Mouse (Mus musculus) midbrain, embryonic 13.5 days (tissue): Measurements from ENCODE around the gene Col8a2. TPM values are rescaled to one million over a fixed set of nuclear protein-coding genes. Genes with fewer than 3 reads are reported as not detected.

Source experiments
- ATAC-seq: fragments of 200-750 bp; cut with Nextera tagmentation; 2 replicates; pipeline ENCODE4 v1.8.0; 2017; ENCODE audit warnings: mild to moderate bottlenecking, moderate TSS enrichment, moderate library complexity
- H3K27ac ChIP-seq: fragments of 300-500 bp; sonication (generic); 2 replicates; pipeline ENCODE4 v1.5.1; 2015; ENCODE audit warnings: inconsistent platforms, mild to moderate bottlenecking, moderate library complexity
- H3K27me3 ChIP-seq: fragments of 300-500 bp; sonication (generic); 2 replicates; pipeline ENCODE4 v1.6.1; 2015; ENCODE audit warnings: mild to moderate bottlenecking, inconsistent platforms
- H3K36me3 ChIP-seq: fragments of 300-500 bp; sonication (generic); 2 replicates; pipeline ENCODE4 v1.6.1; 2015; ENCODE audit warnings: mild to moderate bottlenecking, inconsistent platforms
- H3K4me1 ChIP-seq: fragments of 300-500 bp; sonication (generic); replicated peaks from 2 replicates; pipeline ENCODE4 v1.6.1; 2015; ENCODE audit warnings: inconsistent platforms
- H3K4me2 ChIP-seq: fragments of 300-500 bp; sonication (generic); replicated peaks from 2 replicates; pipeline ENCODE4 v1.6.1; 2015; ENCODE audit warnings: moderate library complexity, mild to moderate bottlenecking, inconsistent platforms
- H3K4me3 ChIP-seq: fragments of 300-500 bp; sonication (generic); replicated peaks from 2 replicates; pipeline ENCODE4 v1.5.1; 2015; ENCODE audit warnings: mild to moderate bottlenecking, inconsistent platforms
- H3K9ac ChIP-seq: fragments of 300-500 bp; sonication (generic); replicated peaks from 2 replicates; pipeline ENCODE4 v1.6.1; 2015; ENCODE audit warnings: mild to moderate bottlenecking, inconsistent platforms
- H3K9me3 ChIP-seq: fragments of 300-500 bp; sonication (generic); 2 replicates; pipeline ENCODE4 v1.6.1; 2016; ENCODE audit warnings: mild to moderate bottlenecking, inconsistent platforms
- WGBS: fragments of 180-500 bp; shearing (Covaris S2); methylation state at CpG from one replicate; pipeline ENCODE4 v1.1.7; 2015; 5-methylcytosine and 5-hydroxymethylcytosine counted together
- polyA plus RNA-seq: library from polyadenylated mRNA; unstranded; fragments of >200 nt; fragmentation: Nextera tagmentation; extraction: Ambion mirVana; gene quantifications from 2 replicates; pipeline ENCODE4 v1.2.1, GENCODE M21; 2015

Col8a2 gene
- polyA plus RNA-seq, 1 experiment from 2014 or later: 1.5 TPM

- Histone ChIP-seq H3K9me3 (no peaks in the 10 kb centered on the region), H3K36me3 (no peaks in the 10 kb centered on the region), H3K27ac (no peak within 1 kb of the TSS), H3K4me1 (peaks cover 56% of the 10 kb centered on the region), H3K4me2 (peak within 1 kb of the TSS; percentile 88), H3K4me3 (peak within 1 kb of the TSS; percentile 87), H3K27me3 (no peaks in the 10 kb centered on the region), H3K9ac (peak within 1 kb of the TSS; percentile 92)
- peak; percentile 97 for ATAC-seq
- WGBS: under 1% methylated on average over 46 of the region's 46 CpGs
Measured at GRCm38 (mm10) chr4:126262119-126262807, 24.3 kb upstream of the Col8a2 start, which contains the start of gene Trappc3. Trappc3 (plus strand) TSS chr4:126262325.

- no peak for ATAC-seq
- no peak overlapping the region for H3K27ac ChIP-seq
- no peaks in the 10 kb centered on the region for H3K9me3 ChIP-seq
- peaks cover 11% of the 10 kb centered on the region for H3K4me1 ChIP-seq
- H3K9ac ChIP-seq: no peak overlapping the region
- H3K4me3 ChIP-seq: no peak overlapping the region
- no peak overlapping the region for H3K4me2 ChIP-seq
- peaks cover 23% of the 10 kb centered on the region for H3K36me3 ChIP-seq
- 84% methylated on average over 3 of the region's 3 CpGs for WGBS
- H3K27me3 ChIP-seq: no peaks in the 10 kb centered on the region
Measured at GRCm38 (mm10) chr4:126269292-126269691, 17.3 kb upstream of the Col8a2 start.

- Histone ChIP-seq H3K9me3 (no peaks in the 10 kb centered on the region), H3K4me3 (no peak overlapping the region), H3K4me2 (no peak overlapping the region), H3K27me3 (no peaks in the 10 kb centered on the region), H3K9ac (no peak overlapping the region), H3K36me3 (peaks cover 36% of the 10 kb centered on the region), H3K27ac (no peak overlapping the region), H3K4me1 (peaks cover 8% of the 10 kb centered on the region; the same call in 1 of the 2 replicates)
- no peak for ATAC-seq
- WGBS: 79% methylated on average over 13 of the region's 13 CpGs
Measured at GRCm38 (mm10) chr4:126273753-126274152, 12.8 kb upstream of the Col8a2 start.

- Histone ChIP-seq H3K4me1 (peaks cover 8% of the 10 kb centered on the region; the same call in 1 of the 2 replicates), H3K4me3 (no peak overlapping the region)
- no peak for ATAC-seq
Measured at GRCm38 (mm10) chr4:126275081-126275480, 11.5 kb upstream of the Col8a2 start.

GRCm38 (mm10) chr4:126275681-126276131 is 10.9 kb upstream of the Col8a2 start:
- WGBS: 92% methylated on average over 13 of the region's 13 CpGs
- no peak overlapping the region for H3K4me3 ChIP-seq
- H3K27me3 ChIP-seq: no peaks in the 10 kb centered on the region
- no peak overlapping the region for H3K9ac ChIP-seq
- H3K36me3 ChIP-seq: peaks cover 36% of the 10 kb centered on the region
- H3K4me1 ChIP-seq: peaks cover 8% of the 10 kb centered on the region; the same call in 1 of the 2 replicates
- H3K4me2 ChIP-seq: no peak overlapping the region
- no peaks in the 10 kb centered on the region for H3K9me3 ChIP-seq
- ATAC-seq: no peak
- no peak overlapping the region for H3K27ac ChIP-seq

More at GRCm38 (mm10) chr4:126275081-126275480, 11.5 kb upstream of the Col8a2 start:
- WGBS: 96% methylated on average over 4 of the region's 4 CpGs
- Histone ChIP-seq H3K27me3 (no peaks in the 10 kb centered on the region), H3K9me3 (no peaks in the 10 kb centered on the region), H3K27ac (no peak overlapping the region), H3K9ac (no peak overlapping the region), H3K4me2 (no peak overlapping the region), H3K36me3 (peaks cover 36% of the 10 kb centered on the region)

GRCm38 (mm10) chr4:126277906-126278564 is 8.6 kb upstream of the Col8a2 start:
- H3K9me3 ChIP-seq: no peaks in the 10 kb centered on the region
- 0 out of 2 replicates have a peak overlapping the region, but pooled peaks have one; percentile 17 for H3K4me2 ChIP-seq
- H3K27me3 ChIP-seq: no peaks in the 10 kb centered on the region
- no peak overlapping the region for H3K4me3 ChIP-seq
- H3K27ac ChIP-seq: no peak overlapping the region
- 7% methylated on average over 13 of the region's 13 CpGs for WGBS
- peaks cover 25% of the 10 kb centered on the region for H3K36me3 ChIP-seq
- peak; percentile 58 for ATAC-seq
- no peak overlapping the region for H3K9ac ChIP-seq
- H3K4me1 ChIP-seq: peaks cover 8% of the 10 kb centered on the region; the same call in 1 of the 2 replicates

- no peaks in the 10 kb centered on the region for H3K9me3 ChIP-seq
- no peak overlapping the region for H3K4me3 ChIP-seq
- H3K27ac ChIP-seq: no peak overlapping the region
- H3K4me1 ChIP-seq: peaks cover 8% of the 10 kb centered on the region; the same call in 1 of the 2 replicates
- WGBS: 32% methylated on average over 9 of the region's 9 CpGs
- no peak overlapping the region for H3K9ac ChIP-seq
- H3K27me3 ChIP-seq: 0 out of 2 replicates have a peak, but pooled peaks cover 2% of the 10 kb centered on the region
- peaks cover 20% of the 10 kb centered on the region for H3K36me3 ChIP-seq
- H3K4me2 ChIP-seq: no peak overlapping the region
- no peak for ATAC-seq
Measured at GRCm38 (mm10) chr4:126278565-126278915, 8.1 kb upstream of the Col8a2 start.

GRCm38 (mm10) chr4:126278961-126279360 is 7.6 kb upstream of the Col8a2 start:
- H3K4me1 ChIP-seq: peaks cover 8% of the 10 kb centered on the region; the same call in 1 of the 2 replicates
- H3K27me3 ChIP-seq: peaks cover 5% of the 10 kb centered on the region; the same call in 1 of the 2 replicates
- no peak overlapping the region for H3K4me2 ChIP-seq
- H3K9me3 ChIP-seq: no peaks in the 10 kb centered on the region
- no peak overlapping the region for H3K9ac ChIP-seq
- no peak overlapping the region for H3K4me3 ChIP-seq
- no peak overlapping the region for H3K27ac ChIP-seq
- H3K36me3 ChIP-seq: peaks cover 16% of the 10 kb centered on the region
- no peak for ATAC-seq
- 64% methylated on average over 9 of the region's 9 CpGs for WGBS

GRCm38 (mm10) chr4:126281706-126282105 is 4.9 kb upstream of the Col8a2 start:
- H3K36me3 ChIP-seq: no peaks in the 10 kb centered on the region
- H3K27ac ChIP-seq: no peak overlapping the region
- H3K27me3 ChIP-seq: peaks cover 28% of the 10 kb centered on the region
- H3K4me1 ChIP-seq: peaks cover 13% of the 10 kb centered on the region
- no peak overlapping the region for H3K4me2 ChIP-seq
- no peak for ATAC-seq
- no peak overlapping the region for H3K9ac ChIP-seq
- 75% methylated on average over 9 of the region's 9 CpGs for WGBS
- no peaks in the 10 kb centered on the region for H3K9me3 ChIP-seq
- H3K4me3 ChIP-seq: no peak overlapping the region

GRCm38 (mm10) chr4:126283582-126283981 is 3.0 kb upstream of the Col8a2 start:
- no peak overlapping the region for H3K4me2 ChIP-seq
- WGBS: 85% methylated on average over 8 of the region's 8 CpGs
- H3K27ac ChIP-seq: no peak overlapping the region
- no peaks in the 10 kb centered on the region for H3K36me3 ChIP-seq
- H3K4me3 ChIP-seq: no peak overlapping the region
- H3K27me3 ChIP-seq: peaks cover 47% of the 10 kb centered on the region
- peaks cover 12% of the 10 kb centered on the region; the same call in 1 of the 2 replicates for H3K4me1 ChIP-seq
- H3K9ac ChIP-seq: no peak overlapping the region
- ATAC-seq: no peak
- H3K9me3 ChIP-seq: no peaks in the 10 kb centered on the region

- no peak overlapping the region for H3K27ac ChIP-seq
- no peak overlapping the region for H3K4me2 ChIP-seq
- H3K9me3 ChIP-seq: no peaks in the 10 kb centered on the region
- H3K4me1 ChIP-seq: peaks cover 12% of the 10 kb centered on the region; the same call in 1 of the 2 replicates
- no peak overlapping the region for H3K4me3 ChIP-seq
- ATAC-seq: no peak
- peaks cover 75% of the 10 kb centered on the region for H3K27me3 ChIP-seq
- WGBS: 39% methylated on average over 11 of the region's 11 CpGs
- no peaks in the 10 kb centered on the region for H3K36me3 ChIP-seq
- H3K9ac ChIP-seq: no peak overlapping the region
Measured at GRCm38 (mm10) chr4:126287302-126287995, 856 bp downstream of the Col8a2 start.
